Mouse (Mus musculus) lung, adult 2 months (tissue): ENCODE measurements around the gene Pde4b. TPM values are rescaled to one million over a fixed set of nuclear protein-coding genes. Genes with fewer than 3 reads are reported as not detected.

Experiments used
- DNase-seq: peaks from one replicate; pipeline ENCODE4 v3.0.0; 2022
- H3K4me1 ChIP-seq: fragments of 200-500 bp; 2 replicates; pipeline ENCODE4 v1.6.1; 2011; ENCODE audit warnings: low read length; ENCODE audit not compliant: control insufficient read depth, insufficient read depth
- H3K4me3 ChIP-seq: fragments of 200-500 bp; replicated peaks from 2 replicates; pipeline ENCODE3; 2011; ENCODE audit warnings: low read depth, mild to moderate bottlenecking, control low read depth, low read length; ENCODE audit errors: extremely low read depth
- CTCF ChIP-seq: fragments of 200-500 bp; IDR thresholded peaks from 2 replicates; pipeline ENCODE4 v1.5.1; 2011; ENCODE audit warnings: mild to moderate bottlenecking, low read length, control low read depth; ENCODE audit not compliant: insufficient read depth
- POLR2A ChIP-seq: fragments of 200-500 bp; IDR thresholded peaks from 2 replicates; pipeline ENCODE4 v1.6.1; 2011; ENCODE audit warnings: low read depth, mild to moderate bottlenecking, control low read depth, low read length, borderline replicate concordance; ENCODE audit errors: extremely low read depth
- WGBS: fragments of 180-500 bp; shearing (Covaris S2); methylation state at CpG from one replicate; pipeline ENCODE4 v1.1.7; 2018; 5-methylcytosine and 5-hydroxymethylcytosine counted together
- polyA plus RNA-seq: library from polyadenylated mRNA; depleted of rRNA; stranded (reverse); fragments of >200 nt; gene quantifications from 2 replicates; pipeline ENCODE4 v1.2.3, GENCODE M21; 2012

Gene Pde4b
- polyA plus RNA-seq, 1 experiment = 23.1 TPM

GRCm38 (mm10) chr4:102235151-102235550, 147.8 kb downstream of the Pde4b start:
- 75% methylated on average over 2 of the region's 2 CpGs for WGBS
- TF ChIP-seq POLR2A (no peak), CTCF (no peak)
- no peaks in the 10 kb centered on the region for H3K4me1 ChIP-seq
- no peak for DNase-seq
- H3K4me3 ChIP-seq = no peak overlapping the region

- WGBS = 74% methylated on average over 2 of the region's 2 CpGs
- Histone ChIP-seq H3K4me1 (no peaks in the 10 kb centered on the region), H3K4me3 (no peak overlapping the region)
- TF ChIP-seq POLR2A (no peak), CTCF (no peak)
- DNase-seq = no peak
Measured at GRCm38 (mm10) chr4:102239102-102239501, 151.8 kb downstream of the Pde4b start.

GRCm38 (mm10) chr4:102239657-102240390, 152.5 kb downstream of the Pde4b start:
- Histone ChIP-seq H3K4me1 (no peaks in the 10 kb centered on the region), H3K4me3 (no peak overlapping the region)
- WGBS = 75% methylated on average over 12 of the region's 12 CpGs
- no peak for DNase-seq
- TF ChIP-seq POLR2A (no peak), CTCF (no peak)

GRCm38 (mm10) chr4:102240754-102241427, 153.5 kb downstream of the Pde4b start:
- WGBS = 64% methylated on average over 8 of the region's 8 CpGs
- no peak for DNase-seq
- Histone ChIP-seq H3K4me1 (no peaks in the 10 kb centered on the region), H3K4me3 (no peak overlapping the region)
- TF ChIP-seq CTCF (no peak), POLR2A (no peak)

- no peak overlapping the region for H3K4me3 ChIP-seq
- TF ChIP-seq CTCF (no peak), POLR2A (no peak)
Measured at GRCm38 (mm10) chr4:102253994-102254393, 166.7 kb downstream of the Pde4b start.

GRCm38 (mm10) chr4:102254466-102255294, 167.3 kb downstream of the Pde4b start:
- TF ChIP-seq POLR2A = no peak
- TF ChIP-seq CTCF = no peak
- peaks cover 2% of the 10 kb centered on the region; the same call in 1 of the 2 replicates for H3K4me1 ChIP-seq
- WGBS = 10% methylated on average over 15 of the region's 15 CpGs
- no peak for DNase-seq
- H3K4me3 ChIP-seq = no peak overlapping the region

More at GRCm38 (mm10) chr4:102253994-102254393, 166.7 kb downstream of the Pde4b start:
- no peak for DNase-seq
- peaks cover 2% of the 10 kb centered on the region; the same call in 1 of the 2 replicates for H3K4me1 ChIP-seq

GRCm38 (mm10) chr4:102255295-102255670, 167.9 kb downstream of the Pde4b start:
- DNase-seq = no peak
- WGBS = 33% methylated on average over 9 of the region's 9 CpGs
- TF ChIP-seq POLR2A (no peak), CTCF (no peak)
- H3K4me3 ChIP-seq = no peak overlapping the region
- H3K4me1 ChIP-seq = peaks cover 2% of the 10 kb centered on the region; the same call in 1 of the 2 replicates

- Histone ChIP-seq H3K4me1 (peaks cover 2% of the 10 kb centered on the region; the same call in 1 of the 2 replicates), H3K4me3 (no peak overlapping the region)
- TF ChIP-seq CTCF (no peak), POLR2A (no peak)
- DNase-seq = no peak
- WGBS = 69% methylated on average over 6 of the region's 6 CpGs
Measured at GRCm38 (mm10) chr4:102256170-102256960, 169.0 kb downstream of the Pde4b start.

GRCm38 (mm10) chr4:102260216-102260615, 172.9 kb downstream of the Pde4b start:
- H3K4me1 ChIP-seq = peaks cover 2% of the 10 kb centered on the region; the same call in 1 of the 2 replicates
- DNase-seq = no peak
- TF ChIP-seq CTCF (no peak), POLR2A (no peak)
- H3K4me3 ChIP-seq = no peak overlapping the region
